Mouse (Mus musculus) midbrain, embryonic 16.5 days (tissue): Measurements from ENCODE around the gene Ccdc110. TPM values are rescaled to one million over a fixed set of nuclear protein-coding genes. Genes with fewer than 3 reads are reported as not detected.

ENCODE experiments used
- polyA plus RNA-seq: library from polyadenylated mRNA; unstranded; fragments of >200 nt; fragmentation: Nextera tagmentation; extraction: Ambion mirVana; gene quantifications from 2 replicates; pipeline ENCODE4 v1.2.1, GENCODE M21; 2015

Gene Ccdc110
- polyA plus RNA-seq, 1 experiment from 2014 or later: 0.10 TPM

Other genes starting within 250 kb of the Ccdc110 start
- gene Pdlim3, start 49.2 kb upstream of the Ccdc110 start, polyA plus RNA-seq: 16.9 and 24.1 TPM in 2 replicates
- gene 1700029J07Rik, start 40.6 kb downstream of the Ccdc110 start, polyA plus RNA-seq: 6.9 and 7.3 TPM in 2 replicates
- 62.4 and 63.5 TPM in 2 replicates for gene Ufsp2, start 40.9 kb downstream of the Ccdc110 start, polyA plus RNA-seq
- 0.49 and 1.1 TPM in 2 replicates for gene Lrp2bp, start 64.7 kb downstream of the Ccdc110 start, polyA plus RNA-seq
- 46.8 and 48.2 TPM in 2 replicates for gene Ankrd37, start 71.1 kb downstream of the Ccdc110 start, polyA plus RNA-seq
- gene Cfap97, start 217.2 kb downstream of the Ccdc110 start, polyA plus RNA-seq: 29.2 and 30.4 TPM in 2 replicates
- gene Snx25, start 217.5 kb downstream of the Ccdc110 start, polyA plus RNA-seq: 9.3 and 10.1 TPM in 2 replicates